Mouse (Mus musculus) CD4-positive, CD25-positive, alpha-beta regulatory T cell, adult 4 months (primary cell): Measurements from ENCODE around the gene Tex22. TPM values are rescaled to one million over a fixed set of nuclear protein-coding genes. Genes with fewer than 3 reads are reported as not detected.

Source experiments
- ATAC-seq: one replicate; pipeline ENCODE4 v1.8.0; 2017
- polyA plus RNA-seq, 2 experiments: library from polyadenylated mRNA; unstranded; fragments of 100-300 nt; shearing (Covaris generic); gene quantifications; one replicate each; pipeline ENCODE4 v1.2.1; 2017

Gene Tex22
- polyA plus RNA-seq, 2 experiments from 2014 or later, result not detected

GRCm38 (mm10) chr12:113060178-113060577, 14.1 kb upstream of the Tex22 start:
- no peak for ATAC-seq

- no peak for ATAC-seq
Measured at GRCm38 (mm10) chr12:113061606-113062005, 12.7 kb upstream of the Tex22 start.

GRCm38 (mm10) chr12:113062201-113062600, 12.1 kb upstream of the Tex22 start:
- ATAC-seq, result no peak

GRCm38 (mm10) chr12:113063700-113064099, 10.6 kb upstream of the Tex22 start:
- ATAC-seq, result no peak

GRCm38 (mm10) chr12:113068002-113068401, 6.3 kb upstream of the Tex22 start:
- no peak for ATAC-seq

GRCm38 (mm10) chr12:113069389-113069788, 4.9 kb upstream of the Tex22 start:
- ATAC-seq, result no peak

- no peak for ATAC-seq
Measured at GRCm38 (mm10) chr12:113071321-113071720, 3.0 kb upstream of the Tex22 start.

- no peak for ATAC-seq
Measured at GRCm38 (mm10) chr12:113071827-113072226, 2.5 kb upstream of the Tex22 start.

GRCm38 (mm10) chr12:113073420-113074328, 628 bp upstream of the Tex22 start:
- peak; percentile 29 for ATAC-seq

- peak; percentile 90 for ATAC-seq
Measured at GRCm38 (mm10) chr12:113075063-113075454, 757 bp downstream of the Tex22 start.

- no peak for ATAC-seq
Measured at GRCm38 (mm10) chr12:113075486-113075885, 1.2 kb downstream of the Tex22 start.

- ATAC-seq, result no peak
Measured at GRCm38 (mm10) chr12:113087276-113087675, 13.0 kb downstream of the Tex22 start.

GRCm38 (mm10) chr12:113088026-113088425, 13.7 kb downstream of the Tex22 start:
- ATAC-seq, result no peak

- no peak for ATAC-seq
Measured at GRCm38 (mm10) chr12:113089107-113089506, 14.8 kb downstream of the Tex22 start.

- no peak for ATAC-seq
Measured at GRCm38 (mm10) chr12:113090053-113090452, 15.8 kb downstream of the Tex22 start.

- no peak for ATAC-seq
Measured at GRCm38 (mm10) chr12:113097040-113097439, 22.7 kb downstream of the Tex22 start.

GRCm38 (mm10) chr12:113097749-113098281, 23.5 kb downstream of the Tex22 start, which contains the start of gene Mta1:
Gene Mta1 (plus strand): TSS chr12:113098278.
- peak; percentile 74 for ATAC-seq

GRCm38 (mm10) chr12:113098530-113099151, 24.3 kb downstream of the Tex22 start:
- peak; percentile 24 for ATAC-seq

- no peak for ATAC-seq
Measured at GRCm38 (mm10) chr12:113099470-113100237, 25.4 kb downstream of the Tex22 start.

- ATAC-seq, result no peak
Measured at GRCm38 (mm10) chr12:113100448-113101076, 26.3 kb downstream of the Tex22 start.

- no peak for ATAC-seq
Measured at GRCm38 (mm10) chr12:113101251-113101960, 27.1 kb downstream of the Tex22 start.

GRCm38 (mm10) chr12:113102461-113102860, 28.2 kb downstream of the Tex22 start:
- ATAC-seq, result peak; percentile 63
